Mouse (Mus musculus) kidney, embryonic 14.5 days (tissue): ENCODE measurements at regions not wholly inside any gene's neighbourhood (a gene's known extent, or its start where the extent isn't known, plus 50 kb on each side); places are given as distances from the start of the nearest gene placed in this dataset.

ENCODE experiments used
- ATAC-seq: fragments of 200-750 bp; cut with Nextera tagmentation; 2 replicates; pipeline ENCODE4 v1.8.0; 2017; ENCODE audit warnings: moderate number of reproducible peaks, mild to moderate bottlenecking, moderate TSS enrichment, moderate library complexity; ENCODE audit not compliant: low FRiP score, low TSS enrichment
- H3K27ac ChIP-seq: fragments of 300-500 bp; sonication (generic); 2 replicates; pipeline ENCODE4 v1.5.1; 2014; ENCODE audit warnings: low read depth, mild to moderate bottlenecking, low read length, moderate library complexity, mixed read lengths
- H3K27me3 ChIP-seq: fragments of 300-500 bp; sonication (generic); 2 replicates; pipeline ENCODE4 v1.6.1; 2014; ENCODE audit warnings: mild to moderate bottlenecking, low read length; ENCODE audit not compliant: control insufficient read depth, insufficient read depth
- H3K36me3 ChIP-seq: fragments of 300-500 bp; sonication (generic); 2 replicates; pipeline ENCODE4 v1.6.1; 2014; ENCODE audit warnings: low read length, mixed read lengths; ENCODE audit not compliant: control insufficient read depth, insufficient read depth
- H3K4me1 ChIP-seq: fragments of 300-500 bp; sonication (generic); 2 replicates; pipeline ENCODE4 v1.6.1; 2014; ENCODE audit warnings: low read length, mixed read lengths; ENCODE audit not compliant: control insufficient read depth, insufficient read depth
- H3K4me2 ChIP-seq: fragments of 300-500 bp; sonication (generic); replicated peaks from 2 replicates; pipeline ENCODE4 v1.6.1; 2014; ENCODE audit warnings: low read depth, mild to moderate bottlenecking, low read length
- H3K4me3 ChIP-seq: fragments of 300-500 bp; sonication (generic); 2 replicates; pipeline ENCODE4 v1.5.1; 2014; ENCODE audit warnings: mild to moderate bottlenecking, low read length
- H3K9ac ChIP-seq: fragments of 300-500 bp; sonication (generic); 2 replicates; pipeline ENCODE4 v1.6.1; 2014; ENCODE audit warnings: low read depth, mild to moderate bottlenecking, low read length, moderate library complexity
- H3K9me3 ChIP-seq: fragments of 300-500 bp; sonication (generic); 2 replicates; pipeline ENCODE4 v1.6.1; 2016; ENCODE audit warnings: low read length; ENCODE audit not compliant: control insufficient read depth
- WGBS: fragments of 180-500 bp; shearing (Covaris S2); extraction: QIAGEN DNeasy Blood & Tissue Kit; methylation state at CpG from one replicate; pipeline ENCODE4 v1.1.7; 2014; 5-methylcytosine and 5-hydroxymethylcytosine counted together

DNA sequence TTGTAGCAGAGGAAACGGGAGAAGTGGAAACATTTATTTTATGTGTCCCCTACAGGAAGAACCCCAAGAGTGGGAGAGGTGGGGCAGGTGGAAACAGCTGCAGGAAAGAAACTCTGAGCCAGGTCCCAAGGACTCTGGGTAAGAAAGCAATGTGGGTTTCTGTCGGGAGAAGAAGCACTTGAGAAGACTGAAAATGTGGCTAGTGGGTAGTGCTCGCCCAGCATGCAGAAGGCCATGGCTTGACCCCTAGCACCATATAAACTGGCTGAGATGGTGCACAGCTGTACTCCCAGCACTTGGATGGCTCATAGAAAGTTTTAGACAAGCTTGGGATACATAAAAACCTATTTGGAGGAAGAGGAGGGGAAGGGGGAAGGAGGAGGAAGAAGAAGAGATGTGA is 71.9 kb upstream of the Jade1 start:
- Histone ChIP-seq H3K9me3 (no peaks in the 10 kb centered on the region), H3K27ac (no peak overlapping the region), H3K4me2 (no peak overlapping the region), H3K36me3 (no peaks in the 10 kb centered on the region), H3K4me3 (no peak overlapping the region), H3K27me3 (no peaks in the 10 kb centered on the region), H3K4me1 (no peaks in the 10 kb centered on the region), H3K9ac (no peak overlapping the region)
- ATAC-seq = no peak
- WGBS = 32% methylated on average over 3 of the region's 3 CpGs

DNA sequence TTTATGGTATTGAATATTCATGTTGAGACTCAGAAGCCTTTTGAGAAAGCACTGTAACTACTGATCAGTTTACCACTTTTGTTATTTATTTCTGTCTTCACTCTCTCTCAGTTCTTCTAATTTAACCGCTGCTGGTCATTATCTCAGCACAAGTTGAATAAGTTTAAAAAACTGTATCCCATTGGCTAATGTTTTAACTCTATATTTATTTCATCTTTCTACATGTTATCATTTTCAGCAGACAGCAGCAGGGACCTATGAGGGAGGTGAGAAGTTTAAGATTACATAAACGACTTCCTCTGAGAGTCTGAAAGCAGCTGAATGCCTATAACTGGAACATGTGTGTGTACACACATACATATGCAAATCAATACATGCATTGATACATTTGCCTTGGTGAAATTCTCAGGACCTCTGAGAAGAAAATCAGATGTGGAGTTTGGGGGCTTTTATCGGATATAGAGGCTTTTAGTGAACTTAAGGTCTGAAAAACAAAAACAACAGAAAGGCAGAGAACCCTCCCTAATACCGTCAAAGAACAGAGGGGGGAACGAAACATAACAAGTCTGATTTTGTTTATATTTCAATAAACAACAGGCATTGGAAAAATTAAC is 72.5 kb upstream of the Jade1 start:
- H3K27ac ChIP-seq = no peak overlapping the region
- H3K27me3 ChIP-seq = no peaks in the 10 kb centered on the region
- H3K9me3 ChIP-seq = no peaks in the 10 kb centered on the region
- H3K4me2 ChIP-seq = no peak overlapping the region
- no peak overlapping the region for H3K9ac ChIP-seq
- no peak overlapping the region for H3K4me3 ChIP-seq
- no peak for ATAC-seq
- H3K36me3 ChIP-seq = no peaks in the 10 kb centered on the region
- H3K4me1 ChIP-seq = no peaks in the 10 kb centered on the region
- 57% methylated on average over 5 of the region's 5 CpGs for WGBS

- no peak overlapping the region for H3K4me3 ChIP-seq
- no peaks in the 10 kb centered on the region for H3K4me1 ChIP-seq
- 75% methylated on average over 3 of the region's 3 CpGs for WGBS
- no peaks in the 10 kb centered on the region for H3K9me3 ChIP-seq
- H3K27me3 ChIP-seq = no peaks in the 10 kb centered on the region
- H3K27ac ChIP-seq = no peak overlapping the region
- H3K4me2 ChIP-seq = no peak overlapping the region
- ATAC-seq = no peak
- no peaks in the 10 kb centered on the region for H3K36me3 ChIP-seq
- H3K9ac ChIP-seq = no peak overlapping the region
Measured at GRCm38 (mm10) chr3:41480186-41480585, 75.3 kb upstream of the Jade1 start.

- H3K4me2 ChIP-seq = no peak overlapping the region
- WGBS = 83% methylated on average over 2 of the region's 2 CpGs
- ATAC-seq = no peak
Measured at GRCm38 (mm10) chr3:41478971-41479370, 76.6 kb upstream of the Jade1 start.

GRCm38 (mm10) chr3:41476516-41476915 is 79.0 kb upstream of the Jade1 start:
- H3K4me3 ChIP-seq = no peak overlapping the region
- H3K9me3 ChIP-seq = no peaks in the 10 kb centered on the region
- no peak for ATAC-seq
- H3K9ac ChIP-seq = no peak overlapping the region
- H3K36me3 ChIP-seq = no peaks in the 10 kb centered on the region
- H3K4me1 ChIP-seq = no peaks in the 10 kb centered on the region
- no peak overlapping the region for H3K4me2 ChIP-seq
- 94% methylated on average over 6 of the region's 6 CpGs for WGBS
- H3K27ac ChIP-seq = no peak overlapping the region
- H3K27me3 ChIP-seq = no peaks in the 10 kb centered on the region

More at GRCm38 (mm10) chr3:41478971-41479370, 76.6 kb upstream of the Jade1 start:
- Histone ChIP-seq H3K9me3 (no peaks in the 10 kb centered on the region), H3K4me1 (no peaks in the 10 kb centered on the region), H3K36me3 (no peaks in the 10 kb centered on the region), H3K27me3 (no peaks in the 10 kb centered on the region), H3K27ac (no peak overlapping the region), H3K4me3 (no peak overlapping the region), H3K9ac (no peak overlapping the region)

DNA sequence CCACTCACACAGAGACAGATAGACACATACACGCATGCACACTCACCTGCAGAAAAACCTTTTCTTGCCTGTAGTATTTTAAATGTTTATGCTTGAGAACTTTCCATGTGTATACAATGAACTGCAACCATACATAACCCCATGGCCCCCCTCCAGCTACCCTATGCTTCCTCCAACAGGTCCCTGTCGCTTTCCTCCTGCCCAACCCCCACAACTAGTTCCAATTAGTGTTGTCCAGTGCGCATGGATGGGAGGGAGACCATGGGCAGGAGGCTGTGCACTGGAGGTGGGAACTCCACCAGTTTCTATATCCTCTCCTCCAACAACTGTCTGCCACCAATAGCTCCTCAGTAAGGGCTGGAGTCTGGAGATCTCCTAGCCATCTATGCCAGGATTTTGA is 82.9 kb upstream of the Jade1 start:
- H3K27me3 ChIP-seq = no peaks in the 10 kb centered on the region
- H3K9ac ChIP-seq = no peak overlapping the region
- H3K4me1 ChIP-seq = no peaks in the 10 kb centered on the region
- no peaks in the 10 kb centered on the region for H3K9me3 ChIP-seq
- H3K36me3 ChIP-seq = no peaks in the 10 kb centered on the region
- WGBS = 84% methylated on average over 3 of the region's 3 CpGs
- no peak overlapping the region for H3K27ac ChIP-seq
- no peak overlapping the region for H3K4me3 ChIP-seq
- H3K4me2 ChIP-seq = no peak overlapping the region
- no peak for ATAC-seq

GRCm38 (mm10) chr3:41469106-41469505 is 86.4 kb upstream of the Jade1 start:
- Histone ChIP-seq H3K4me3 (no peak overlapping the region), H3K36me3 (no peaks in the 10 kb centered on the region), H3K27ac (no peak overlapping the region), H3K9ac (no peak overlapping the region), H3K27me3 (no peaks in the 10 kb centered on the region), H3K4me2 (no peak overlapping the region), H3K4me1 (no peaks in the 10 kb centered on the region), H3K9me3 (no peaks in the 10 kb centered on the region)
- ATAC-seq = no peak
- WGBS = 41% methylated on average over 6 of the region's 6 CpGs

DNA sequence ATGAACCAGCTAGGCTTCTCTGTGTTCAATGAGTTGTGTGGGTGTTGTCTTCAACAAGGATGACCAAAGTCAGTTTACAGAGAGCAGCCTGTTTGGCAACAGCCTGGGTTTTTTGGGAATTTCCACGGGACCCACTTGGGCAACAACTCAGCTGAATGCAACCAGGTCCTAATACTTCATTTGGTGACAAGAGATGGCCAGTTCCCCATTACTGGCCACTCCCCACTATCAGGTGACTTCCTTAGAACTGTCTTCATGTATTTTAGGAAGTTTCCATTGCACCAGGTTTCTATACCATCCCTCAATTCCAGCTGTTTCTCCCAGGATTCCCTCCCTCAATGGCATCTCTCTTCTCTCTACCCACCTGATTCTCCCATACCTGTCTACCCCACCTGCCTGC is 87.7 kb upstream of the Jade1 start:
- 76% methylated on average over 1 of the region's 1 CpGs for WGBS
- no peak for ATAC-seq

GRCm38 (mm10) chr3:41465893-41466292 is 89.6 kb upstream of the Jade1 start:
- Histone ChIP-seq H3K27ac (no peak overlapping the region), H3K4me2 (no peak overlapping the region), H3K9ac (no peak overlapping the region), H3K36me3 (no peaks in the 10 kb centered on the region), H3K27me3 (no peaks in the 10 kb centered on the region), H3K4me1 (no peaks in the 10 kb centered on the region), H3K9me3 (no peaks in the 10 kb centered on the region), H3K4me3 (no peak overlapping the region)
- ATAC-seq = no peak
- WGBS = 74% methylated on average over 2 of the region's 2 CpGs

More for the DNA sequence above, 87.7 kb upstream of the Jade1 start:
- H3K9me3 ChIP-seq = no peaks in the 10 kb centered on the region
- H3K27ac ChIP-seq = no peak overlapping the region
- no peak overlapping the region for H3K4me3 ChIP-seq
- no peak overlapping the region for H3K9ac ChIP-seq
- H3K4me1 ChIP-seq = no peaks in the 10 kb centered on the region
- no peaks in the 10 kb centered on the region for H3K36me3 ChIP-seq
- H3K27me3 ChIP-seq = no peaks in the 10 kb centered on the region
- H3K4me2 ChIP-seq = no peak overlapping the region
